Mouse (Mus musculus) embryonic facial prominence, embryonic 14.5 days (tissue): ENCODE data around the gene Evi2b. TPM values are rescaled to one million over a fixed set of nuclear protein-coding genes. Genes with fewer than 3 reads are reported as not detected.

ENCODE experiments used
- ATAC-seq: fragments of 200-750 bp; cut with Nextera tagmentation; 2 replicates; pipeline ENCODE4 v1.8.0; 2017; ENCODE audit warnings: low read depth, moderate number of reproducible peaks, moderate TSS enrichment
- DNase-seq: peaks from one replicate; pipeline ENCODE4 v3.0.0-alpha.2; 2015; ENCODE audit warnings: low spot score
- H3K27ac ChIP-seq: fragments of 300-500 bp; sonication (generic); replicated peaks from 2 replicates; pipeline ENCODE4 v1.5.1; 2014; ENCODE audit warnings: low read depth, mild to moderate bottlenecking, low read length, moderate library complexity
- H3K27me3 ChIP-seq: fragments of 300-500 bp; sonication (generic); replicated peaks from 2 replicates; pipeline ENCODE4 v1.6.1; 2014; ENCODE audit warnings: low read length; ENCODE audit not compliant: control insufficient read depth, insufficient read depth
- H3K36me3 ChIP-seq: fragments of 300-500 bp; sonication (generic); 2 replicates; pipeline ENCODE4 v1.6.1; 2014; ENCODE audit warnings: low read length, mixed read lengths; ENCODE audit not compliant: control insufficient read depth, insufficient read depth
- H3K4me1 ChIP-seq: fragments of 300-500 bp; sonication (generic); 2 replicates; pipeline ENCODE4 v1.6.1; 2014; ENCODE audit warnings: antibody characterized with exemption, low read length; ENCODE audit not compliant: control insufficient read depth, insufficient read depth
- H3K4me2 ChIP-seq: fragments of 300-500 bp; sonication (generic); 2 replicates; pipeline ENCODE4 v1.6.1; 2014; ENCODE audit warnings: low read depth, mild to moderate bottlenecking, low read length, moderate library complexity, mixed read lengths
- H3K4me3 ChIP-seq: fragments of 300-500 bp; sonication (generic); 2 replicates; pipeline ENCODE4 v1.5.1; 2014; ENCODE audit warnings: low read depth, mild to moderate bottlenecking, low read length
- H3K9ac ChIP-seq: fragments of 300-500 bp; sonication (generic); 2 replicates; pipeline ENCODE4 v1.6.1; 2014; ENCODE audit warnings: low read depth, mild to moderate bottlenecking, low read length, moderate library complexity, mixed read lengths
- H3K9me3 ChIP-seq: fragments of 300-500 bp; sonication (generic); 2 replicates; pipeline ENCODE4 v1.6.1; 2016; ENCODE audit warnings: low read length; ENCODE audit not compliant: control insufficient read depth
- WGBS: fragments of 180-500 bp; shearing (Covaris S2); extraction: QIAGEN DNeasy Blood & Tissue Kit; methylation state at CpG from one replicate; pipeline ENCODE4 v1.1.7; 2014; 5-methylcytosine and 5-hydroxymethylcytosine counted together
- polyA plus RNA-seq: library from polyadenylated mRNA; unstranded; fragments of >200 nt; fragmentation: Nextera tagmentation; extraction: Ambion mirVana; gene quantifications from 2 replicates; pipeline ENCODE4 v1.2.1, GENCODE M21; 2014

The Evi2b gene
- polyA plus RNA-seq, 1 experiment from 2014 or later = 3.2 TPM

- H3K9ac ChIP-seq = no peak overlapping the region
- H3K36me3 ChIP-seq = no peaks in the 10 kb centered on the region
- H3K4me3 ChIP-seq = no peak overlapping the region
- 92% methylated on average over 2 of the region's 2 CpGs for WGBS
- ATAC-seq (no peak), DNase-seq (no peak)
- H3K9me3 ChIP-seq = no peaks in the 10 kb centered on the region
- H3K4me1 ChIP-seq = no peaks in the 10 kb centered on the region
- no peak overlapping the region for H3K4me2 ChIP-seq
- no peaks in the 10 kb centered on the region for H3K27me3 ChIP-seq
- H3K27ac ChIP-seq = no peak overlapping the region
These were observed 7.8 kb downstream of the Evi2b start for GRCm38 (mm10) chr11:79515798-79516197.

GRCm38 (mm10) chr11:79515331-79515730 lies 8.2 kb downstream of the Evi2b start:
- Histone ChIP-seq H3K4me2 (no peak overlapping the region), H3K4me1 (no peaks in the 10 kb centered on the region), H3K9ac (no peak overlapping the region), H3K4me3 (no peak overlapping the region), H3K27me3 (no peaks in the 10 kb centered on the region), H3K36me3 (no peaks in the 10 kb centered on the region), H3K9me3 (no peaks in the 10 kb centered on the region), H3K27ac (no peak overlapping the region)
- WGBS = 58% methylated on average over 6 of the region's 6 CpGs
- ATAC-seq (no peak), DNase-seq (no peak)

- Histone ChIP-seq H3K27ac (no peak overlapping the region), H3K9ac (no peak overlapping the region), H3K27me3 (no peaks in the 10 kb centered on the region), H3K36me3 (no peaks in the 10 kb centered on the region), H3K9me3 (no peaks in the 10 kb centered on the region), H3K4me1 (no peaks in the 10 kb centered on the region), H3K4me2 (no peak overlapping the region), H3K4me3 (no peak overlapping the region)
- ATAC-seq = no peak
- no peak for DNase-seq
- 91% methylated on average over 3 of the region's 3 CpGs for WGBS
These were observed 11.6 kb downstream of the Evi2b start for GRCm38 (mm10) chr11:79511970-79512369.

- DNase-seq = no peak
- no peak overlapping the region for H3K4me2 ChIP-seq
- WGBS = 89% methylated on average over 7 of the region's 7 CpGs
- H3K27ac ChIP-seq = no peak overlapping the region
- H3K4me3 ChIP-seq = no peak overlapping the region
- H3K9me3 ChIP-seq = no peaks in the 10 kb centered on the region
- ATAC-seq = no peak
- no peaks in the 10 kb centered on the region for H3K4me1 ChIP-seq
- no peaks in the 10 kb centered on the region for H3K27me3 ChIP-seq
- no peak overlapping the region for H3K9ac ChIP-seq
- 0 out of 2 replicates have a peak, but pooled peaks cover 3% of the 10 kb centered on the region for H3K36me3 ChIP-seq
These were observed 19.1 kb downstream of the Evi2b start for GRCm38 (mm10) chr11:79504506-79504905.

- Histone ChIP-seq H3K4me2 (no peak within 1 kb of the TSS), H3K9me3 (no peaks in the 10 kb centered on the region), H3K36me3 (0 out of 2 replicates have a peak, but pooled peaks cover 3% of the 10 kb centered on the region), H3K4me3 (no peak within 1 kb of the TSS), H3K9ac (no peak within 1 kb of the TSS), H3K4me1 (no peaks in the 10 kb centered on the region), H3K27me3 (no peaks in the 10 kb centered on the region), H3K27ac (no peak within 1 kb of the TSS)
- DNase-seq = no peak
- ATAC-seq = no peak
- WGBS = 57% methylated on average over 8 of the region's 8 CpGs
These were observed 19.7 kb downstream of the Evi2b start, which contains the start of gene Omg for GRCm38 (mm10) chr11:79503845-79504244. TSS of gene Omg (minus strand) at chr11:79504084.

GRCm38 (mm10) chr11:79502917-79503316 lies 20.6 kb downstream of the Evi2b start:
- Histone ChIP-seq H3K36me3 (0 out of 2 replicates have a peak, but pooled peaks cover 3% of the 10 kb centered on the region), H3K4me3 (no peak overlapping the region), H3K9ac (no peak overlapping the region), H3K27me3 (no peaks in the 10 kb centered on the region), H3K9me3 (no peaks in the 10 kb centered on the region), H3K4me2 (no peak overlapping the region), H3K27ac (no peak overlapping the region), H3K4me1 (no peaks in the 10 kb centered on the region)
- DNase-seq (no peak), ATAC-seq (no peak)
- WGBS = 76% methylated on average over 2 of the region's 2 CpGs

GRCm38 (mm10) chr11:79494976-79495800 lies 28.4 kb downstream of the Evi2b start:
- H3K9ac ChIP-seq = no peak overlapping the region
- H3K27ac ChIP-seq = no peak overlapping the region
- no peaks in the 10 kb centered on the region for H3K4me1 ChIP-seq
- DNase-seq (peak; percentile 22), ATAC-seq (no peak)
- WGBS = 75% methylated on average over 10 of the region's 10 CpGs
- no peaks in the 10 kb centered on the region for H3K27me3 ChIP-seq
- H3K4me3 ChIP-seq = no peak overlapping the region
- no peaks in the 10 kb centered on the region for H3K9me3 ChIP-seq
- peaks cover 10% of the 10 kb centered on the region for H3K36me3 ChIP-seq
- no peak overlapping the region for H3K4me2 ChIP-seq

GRCm38 (mm10) chr11:79484721-79485120 lies 38.8 kb downstream of the Evi2b start:
- Histone ChIP-seq H3K36me3 (peaks cover 29% of the 10 kb centered on the region), H3K4me1 (no peaks in the 10 kb centered on the region), H3K9me3 (no peaks in the 10 kb centered on the region), H3K9ac (no peak overlapping the region), H3K4me2 (no peak overlapping the region), H3K4me3 (no peak overlapping the region), H3K27ac (no peak overlapping the region), H3K27me3 (no peaks in the 10 kb centered on the region)
- ATAC-seq (no peak), DNase-seq (no peak)
